Mouse (Mus musculus) forebrain, postnatal 0 days (tissue): ENCODE data around the gene Pde8b. TPM values are rescaled to one million over a fixed set of nuclear protein-coding genes. Genes with fewer than 3 reads are reported as not detected.

Experiments
- ATAC-seq: fragments of 200-750 bp; cut with Nextera tagmentation; 2 replicates; pipeline ENCODE4 v1.8.0; 2017; ENCODE audit warnings: mild to moderate bottlenecking, moderate library complexity
- DNase-seq: peaks from one replicate; pipeline ENCODE4 v3.0.0-alpha.2; 2015
- H3K27ac ChIP-seq: fragments of 300-500 bp; sonication (generic); 2 replicates; pipeline ENCODE4 v1.5.1; 2014; ENCODE audit warnings: low read depth, mild to moderate bottlenecking, antibody characterized with exemption, low read length, moderate library complexity, mixed read lengths
- H3K27me3 ChIP-seq: fragments of 300-500 bp; sonication (generic); 2 replicates; pipeline ENCODE4 v1.6.1; 2014; ENCODE audit warnings: mild to moderate bottlenecking, low read length, mixed read lengths; ENCODE audit not compliant: insufficient read depth
- H3K36me3 ChIP-seq: fragments of 300-500 bp; sonication (generic); 2 replicates; pipeline ENCODE4 v1.6.1; 2014; ENCODE audit warnings: mild to moderate bottlenecking, moderate library complexity; ENCODE audit not compliant: insufficient read depth
- H3K4me1 ChIP-seq: fragments of 300-500 bp; sonication (generic); 2 replicates; pipeline ENCODE4 v1.6.1; 2014; ENCODE audit warnings: antibody characterized with exemption; ENCODE audit not compliant: insufficient read depth
- H3K4me2 ChIP-seq: fragments of 300-500 bp; sonication (generic); 2 replicates; pipeline ENCODE4 v1.6.1; 2014; ENCODE audit warnings: low read depth, mild to moderate bottlenecking, moderate library complexity
- H3K4me3 ChIP-seq: fragments of 300-500 bp; sonication (generic); 2 replicates; pipeline ENCODE4 v1.5.1; 2014; ENCODE audit warnings: low read depth, low read length, mixed read lengths
- H3K9ac ChIP-seq: fragments of 300-500 bp; sonication (generic); 2 replicates; pipeline ENCODE4 v1.6.1; 2014; ENCODE audit warnings: mild to moderate bottlenecking
- H3K9me3 ChIP-seq: fragments of 300-500 bp; sonication (generic); 2 replicates; pipeline ENCODE4 v1.6.1; 2016; ENCODE audit warnings: low read length
- CTCF ChIP-seq: sonication (generic); IDR thresholded peaks from 2 replicates; pipeline ENCODE4 v1.5.1; 2016; ENCODE audit warnings: antibody characterized with exemption, control low read depth, low read depth
- WGBS: fragments of 180-500 bp; shearing (Covaris S2); extraction: QIAGEN DNeasy Blood & Tissue Kit; methylation state at CpG from one replicate; pipeline ENCODE4 v1.1.7; 2014; 5-methylcytosine and 5-hydroxymethylcytosine counted together
- polyA plus RNA-seq: library from polyadenylated mRNA; unstranded; fragments of >200 nt; fragmentation: Nextera tagmentation; extraction: Ambion mirVana; gene quantifications from 2 replicates; pipeline ENCODE4 v1.2.1, GENCODE M21; 2015
- total RNA-seq: library from RNA; depleted of rRNA; stranded (reverse); fragments of >200 nt; gene quantifications from 2 replicates; pipeline ENCODE4 v1.2.3, GENCODE M21; 2014

Pde8b gene
- total and polyA plus RNA-seq, 2 experiments from 2014 or later = 6.5 to 21.1 TPM

DNA sequence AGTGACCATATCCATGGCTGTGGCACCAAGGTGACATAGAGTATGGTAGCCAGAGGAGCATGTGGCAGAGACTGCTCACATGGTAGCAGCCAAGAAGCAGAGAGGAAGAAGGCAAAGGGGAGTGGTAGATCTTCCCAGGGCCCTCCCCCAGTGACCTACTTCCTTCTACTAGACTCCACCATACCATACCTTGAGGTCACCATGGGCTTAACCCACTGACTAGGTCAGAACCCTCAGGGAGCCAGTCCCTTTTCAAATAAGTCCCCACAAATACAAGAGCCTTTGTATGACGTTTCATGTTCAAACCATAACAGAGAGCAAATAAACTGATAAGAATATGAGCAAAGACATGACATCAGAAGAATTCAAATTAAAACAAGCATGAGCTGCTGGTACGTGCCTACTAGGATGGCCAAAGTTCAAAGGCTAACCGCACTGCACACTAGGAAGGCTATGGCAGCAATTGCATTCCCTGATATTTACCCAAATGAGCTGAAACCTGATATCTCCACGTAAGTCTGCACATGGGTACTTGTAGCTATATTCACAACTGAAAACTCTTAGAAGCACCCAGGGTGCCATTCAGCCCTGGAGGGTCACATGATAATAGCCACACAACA lies 109.6 kb downstream of the Pde8b start:
- ATAC-seq = no peak
- no peaks in the 10 kb centered on the region for H3K36me3 ChIP-seq
- no peaks in the 10 kb centered on the region for H3K4me1 ChIP-seq
- no peak for TF ChIP-seq CTCF
- no peak overlapping the region for H3K27ac ChIP-seq
- 0 out of 2 replicates have a peak, but pooled peaks cover 7% of the 10 kb centered on the region for H3K9me3 ChIP-seq
- H3K4me3 ChIP-seq = no peak overlapping the region
- DNase-seq = no peak
- H3K27me3 ChIP-seq = no peaks in the 10 kb centered on the region
- no peak overlapping the region for H3K9ac ChIP-seq
- H3K4me2 ChIP-seq = no peak overlapping the region
- 89% methylated on average over 4 of the region's 4 CpGs for WGBS

DNA sequence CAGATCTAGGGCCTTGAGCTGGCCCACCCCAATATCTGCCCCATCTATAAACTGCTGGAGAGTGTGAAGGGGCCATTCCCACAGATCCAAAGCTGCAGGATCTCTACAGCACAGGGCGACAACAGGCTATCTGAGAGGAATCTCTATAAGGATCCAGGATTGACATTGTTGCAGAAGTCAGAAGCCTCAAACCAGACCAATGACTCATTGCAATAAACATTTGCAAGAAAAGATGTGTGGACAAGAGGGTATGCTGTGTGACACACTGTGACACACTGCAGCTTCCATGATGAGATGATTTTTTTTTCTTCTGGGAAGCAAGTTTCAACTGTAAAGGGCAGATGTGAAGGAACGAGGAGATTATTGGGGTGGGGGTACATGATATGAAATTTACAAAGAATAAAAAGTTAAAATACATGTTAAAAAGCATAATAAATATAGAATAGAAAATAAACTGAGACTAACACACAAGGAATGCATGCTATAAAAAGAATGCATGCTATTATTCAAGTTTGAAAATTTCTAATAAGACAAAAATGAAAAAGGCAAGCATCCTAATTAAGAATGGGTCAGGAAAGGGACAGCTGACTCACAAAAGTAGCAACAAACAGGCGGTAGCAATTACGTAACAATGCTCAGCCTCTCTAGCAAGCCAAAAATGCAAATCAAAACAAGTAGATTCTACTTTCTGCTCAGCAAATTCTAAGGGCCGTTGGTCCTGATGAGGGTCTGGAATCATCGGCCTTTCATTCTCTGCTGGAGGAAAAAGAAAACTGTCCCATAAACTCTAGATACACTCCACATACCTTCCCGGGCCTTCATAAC lies 114.6 kb downstream of the Pde8b start:
- H3K4me3 ChIP-seq = no peak overlapping the region
- no peak for TF ChIP-seq CTCF
- 66% methylated on average over 7 of the region's 7 CpGs for WGBS
- no peaks in the 10 kb centered on the region for H3K4me1 ChIP-seq
- no peaks in the 10 kb centered on the region for H3K27me3 ChIP-seq
- H3K4me2 ChIP-seq = no peak overlapping the region
- H3K9ac ChIP-seq = no peak overlapping the region
- no peaks in the 10 kb centered on the region for H3K9me3 ChIP-seq
- no peaks in the 10 kb centered on the region for H3K36me3 ChIP-seq
- DNase-seq (no peak), ATAC-seq (no peak)
- no peak overlapping the region for H3K27ac ChIP-seq

DNA sequence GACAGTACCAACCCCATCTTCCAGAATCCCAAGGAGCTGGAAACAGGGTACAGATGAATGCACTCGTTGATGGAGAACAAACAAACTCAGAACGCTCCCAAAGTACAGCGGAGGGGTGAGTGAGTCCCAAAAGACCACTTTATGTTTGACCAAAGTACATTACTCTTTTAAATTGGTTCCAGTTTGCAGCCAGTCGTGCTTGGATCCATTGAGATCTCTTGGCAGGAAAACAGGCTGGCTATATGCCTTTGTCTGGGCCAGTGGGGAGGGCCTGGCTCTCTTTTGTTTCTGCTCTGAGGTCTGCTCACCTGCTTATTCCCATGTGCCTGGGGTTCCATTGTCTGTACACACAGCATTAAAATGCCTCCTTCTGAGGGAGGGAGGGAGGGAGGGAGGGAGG lies 118.3 kb downstream of the Pde8b start:
- no peak for TF ChIP-seq CTCF
- no peak overlapping the region for H3K4me2 ChIP-seq
- ATAC-seq = no peak
- no peaks in the 10 kb centered on the region for H3K4me1 ChIP-seq
- no peaks in the 10 kb centered on the region for H3K27me3 ChIP-seq
- H3K4me3 ChIP-seq = no peak overlapping the region
- no peak overlapping the region for H3K27ac ChIP-seq
- no peak overlapping the region for H3K9ac ChIP-seq
- H3K36me3 ChIP-seq = no peaks in the 10 kb centered on the region
- WGBS = 24% methylated on average over 4 of the region's 4 CpGs
- no peak for DNase-seq
- no peaks in the 10 kb centered on the region for H3K9me3 ChIP-seq

DNA sequence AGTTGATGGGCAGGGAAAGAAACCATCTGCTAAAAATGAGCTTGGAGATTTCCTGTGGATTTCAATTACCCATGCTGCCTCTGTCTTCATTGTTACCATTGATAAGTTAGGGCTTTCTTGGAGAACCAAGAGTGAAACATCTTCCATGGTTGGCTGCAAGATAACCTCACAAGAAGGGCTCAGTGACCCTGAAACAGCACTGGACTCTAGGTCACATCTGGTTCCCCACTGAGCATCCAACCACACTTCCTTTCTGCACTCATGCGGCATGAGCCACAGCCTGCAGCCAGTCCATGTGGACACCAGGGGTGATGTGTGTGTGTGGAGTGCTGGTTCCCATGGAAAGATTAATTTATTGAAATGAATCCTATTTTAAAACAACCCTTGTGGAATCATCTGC lies 119.1 kb downstream of the Pde8b start:
- no peak for DNase-seq
- Histone ChIP-seq H3K9ac (no peak overlapping the region), H3K27me3 (no peaks in the 10 kb centered on the region), H3K4me3 (no peak overlapping the region), H3K9me3 (no peaks in the 10 kb centered on the region), H3K4me2 (no peak overlapping the region), H3K4me1 (no peaks in the 10 kb centered on the region), H3K36me3 (no peaks in the 10 kb centered on the region), H3K27ac (no peak overlapping the region)
- ATAC-seq = no peak
- 68% methylated on average over 1 of the region's 1 CpGs for WGBS
- no peak for TF ChIP-seq CTCF

DNA sequence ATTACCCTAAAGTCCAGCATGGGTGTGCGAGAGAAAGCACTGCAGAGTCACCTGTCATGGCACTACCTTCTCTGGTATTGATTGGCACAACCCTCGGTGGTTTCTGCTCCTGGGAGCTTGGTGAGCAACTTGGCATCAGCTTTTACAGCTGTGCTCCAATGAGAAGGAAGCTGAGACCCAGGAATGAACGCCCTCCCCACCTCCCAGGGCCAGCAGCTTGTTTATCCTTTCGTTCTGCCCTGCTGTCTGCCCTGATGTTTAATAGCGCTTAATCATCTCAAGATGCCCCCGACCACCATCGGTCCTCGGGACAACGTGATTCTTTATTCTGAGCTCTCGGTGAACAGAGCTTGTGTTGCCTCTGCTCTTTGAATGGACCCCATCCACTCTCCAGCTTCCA lies 122.8 kb downstream of the Pde8b start:
- no peaks in the 10 kb centered on the region for H3K9me3 ChIP-seq
- no peak overlapping the region for H3K4me3 ChIP-seq
- H3K9ac ChIP-seq = no peak overlapping the region
- 86% methylated on average over 10 of the region's 10 CpGs for WGBS
- DNase-seq = no peak
- H3K27ac ChIP-seq = no peak overlapping the region
- no peak for ATAC-seq
- H3K36me3 ChIP-seq = no peaks in the 10 kb centered on the region
- no peak for TF ChIP-seq CTCF
- no peaks in the 10 kb centered on the region for H3K4me1 ChIP-seq
- no peak overlapping the region for H3K4me2 ChIP-seq
- H3K27me3 ChIP-seq = no peaks in the 10 kb centered on the region

DNA sequence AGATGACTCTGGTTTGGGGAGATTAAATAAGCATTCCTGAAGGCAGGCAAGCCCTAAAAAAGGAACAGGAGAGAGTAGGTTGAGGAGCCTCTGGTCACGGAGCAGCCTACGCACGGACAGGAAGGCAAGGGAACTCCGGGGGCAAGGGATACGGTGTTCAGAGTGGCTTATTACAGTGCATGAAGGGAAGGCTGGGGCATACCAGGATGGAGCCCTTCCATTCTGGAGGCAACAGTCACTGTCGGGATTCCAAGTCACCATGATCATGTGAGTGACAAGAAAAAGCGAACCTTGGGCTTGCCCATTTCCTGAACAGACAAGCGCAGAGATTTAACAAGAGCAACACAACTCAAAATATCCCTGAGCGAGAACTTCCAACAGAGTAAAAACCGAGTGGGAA lies 123.3 kb downstream of the Pde8b start:
- no peak overlapping the region for H3K9ac ChIP-seq
- DNase-seq (no peak), ATAC-seq (no peak)
- no peak overlapping the region for H3K4me3 ChIP-seq
- 91% methylated on average over 10 of the region's 10 CpGs for WGBS
- H3K27me3 ChIP-seq = no peaks in the 10 kb centered on the region
- no peak overlapping the region for H3K4me2 ChIP-seq
- H3K36me3 ChIP-seq = no peaks in the 10 kb centered on the region
- no peaks in the 10 kb centered on the region for H3K4me1 ChIP-seq
- no peak overlapping the region for H3K27ac ChIP-seq
- TF ChIP-seq CTCF = no peak
- H3K9me3 ChIP-seq = no peaks in the 10 kb centered on the region

DNA sequence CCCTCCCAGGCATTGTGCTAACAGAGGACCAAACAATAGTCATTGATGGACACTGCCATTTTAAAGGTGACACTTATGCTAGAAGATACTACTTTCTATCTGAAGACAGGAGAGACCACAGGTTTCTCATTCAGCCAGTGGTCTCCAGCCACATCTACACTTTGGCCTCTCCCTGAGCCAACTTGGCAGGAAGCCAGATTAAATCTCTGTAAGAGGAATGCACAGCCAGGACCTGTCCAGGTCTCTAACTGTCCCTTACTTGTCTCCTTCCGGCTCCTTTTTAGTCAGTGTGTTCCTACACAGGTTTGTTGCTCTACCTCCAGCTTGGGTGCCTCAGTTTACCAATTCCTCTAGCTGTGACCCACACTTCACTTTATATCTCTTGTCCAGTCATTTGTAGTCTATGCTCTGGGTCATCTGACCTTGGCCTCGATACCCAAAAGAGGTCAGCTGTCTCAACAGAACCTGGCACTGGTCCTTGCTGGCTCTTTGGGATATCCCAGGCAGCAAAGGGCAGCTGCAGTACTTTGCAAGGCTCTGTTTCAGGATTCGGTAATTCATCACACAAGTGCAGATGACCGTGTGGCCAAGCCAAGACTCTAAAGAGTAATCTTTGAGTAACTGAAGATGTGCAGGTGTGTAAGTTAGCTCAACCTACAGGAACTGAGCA lies 124.5 kb downstream of the Pde8b start:
- DNase-seq = no peak
- H3K4me2 ChIP-seq = no peak overlapping the region

More for the DNA sequence above, 124.5 kb downstream of the Pde8b start:
- no peak for TF ChIP-seq CTCF
- no peaks in the 10 kb centered on the region for H3K9me3 ChIP-seq
- no peak for ATAC-seq
- H3K27ac ChIP-seq = no peak overlapping the region
- H3K36me3 ChIP-seq = no peaks in the 10 kb centered on the region
- H3K9ac ChIP-seq = no peak overlapping the region
- H3K4me3 ChIP-seq = no peak overlapping the region
- H3K4me1 ChIP-seq = no peaks in the 10 kb centered on the region
- 90% methylated on average over 4 of the region's 4 CpGs for WGBS
- no peaks in the 10 kb centered on the region for H3K27me3 ChIP-seq
